Mouse (Mus musculus) bone marrow, adult 2 months (tissue): ENCODE measurements around the gene Dhx37. TPM values are rescaled to one million over a fixed set of nuclear protein-coding genes. Genes with fewer than 3 reads are reported as not detected.

Source experiments
- H3K27ac ChIP-seq: fragments of 200-500 bp; 2 replicates; pipeline ENCODE4 v1.5.1; 2012; ENCODE audit warnings: low read depth, mild to moderate bottlenecking, control low read depth, inconsistent platforms, low read length; ENCODE audit not compliant: control insufficient read depth, poor library complexity, insufficient read depth
- H3K4me1 ChIP-seq: fragments of 200-500 bp; 2 replicates; pipeline ENCODE4 v1.6.1; 2011; ENCODE audit warnings: low read length; ENCODE audit not compliant: control insufficient read depth, insufficient read depth
- H3K4me3 ChIP-seq: fragments of 200-500 bp; replicated peaks from 2 replicates; pipeline ENCODE3; 2011; ENCODE audit warnings: mild to moderate bottlenecking, low read depth, low read length, control low read depth; ENCODE audit not compliant: control insufficient read depth
- CTCF ChIP-seq: fragments of 200-500 bp; IDR thresholded peaks from 2 replicates; pipeline ENCODE4 v1.5.1; 2011; ENCODE audit warnings: low read length, control low read depth; ENCODE audit not compliant: control insufficient read depth, insufficient read depth
- POLR2A ChIP-seq: fragments of 200-500 bp; IDR thresholded peaks from 2 replicates; pipeline ENCODE4 v1.6.1; 2011; ENCODE audit warnings: low read depth, mild to moderate bottlenecking, control low read depth, low read length, borderline replicate concordance; ENCODE audit not compliant: control insufficient read depth
- WGBS: fragments of 180-500 bp; shearing (Covaris S2); methylation state at CpG from one replicate; pipeline ENCODE4 v1.1.7; 2018; 5-methylcytosine and 5-hydroxymethylcytosine counted together
- polyA plus RNA-seq: library from polyadenylated mRNA; stranded (reverse); fragments of >200 nt; gene quantifications from 2 replicates; pipeline ENCODE4 v1.2.4, GENCODE M21; 2011; ENCODE audit warnings: low replicate concordance; ENCODE audit not compliant: missing spikeins, insufficient read depth, insufficient read length

Dhx37 gene
- polyA plus RNA-seq, 1 experiment: 36.6 TPM

DNA sequence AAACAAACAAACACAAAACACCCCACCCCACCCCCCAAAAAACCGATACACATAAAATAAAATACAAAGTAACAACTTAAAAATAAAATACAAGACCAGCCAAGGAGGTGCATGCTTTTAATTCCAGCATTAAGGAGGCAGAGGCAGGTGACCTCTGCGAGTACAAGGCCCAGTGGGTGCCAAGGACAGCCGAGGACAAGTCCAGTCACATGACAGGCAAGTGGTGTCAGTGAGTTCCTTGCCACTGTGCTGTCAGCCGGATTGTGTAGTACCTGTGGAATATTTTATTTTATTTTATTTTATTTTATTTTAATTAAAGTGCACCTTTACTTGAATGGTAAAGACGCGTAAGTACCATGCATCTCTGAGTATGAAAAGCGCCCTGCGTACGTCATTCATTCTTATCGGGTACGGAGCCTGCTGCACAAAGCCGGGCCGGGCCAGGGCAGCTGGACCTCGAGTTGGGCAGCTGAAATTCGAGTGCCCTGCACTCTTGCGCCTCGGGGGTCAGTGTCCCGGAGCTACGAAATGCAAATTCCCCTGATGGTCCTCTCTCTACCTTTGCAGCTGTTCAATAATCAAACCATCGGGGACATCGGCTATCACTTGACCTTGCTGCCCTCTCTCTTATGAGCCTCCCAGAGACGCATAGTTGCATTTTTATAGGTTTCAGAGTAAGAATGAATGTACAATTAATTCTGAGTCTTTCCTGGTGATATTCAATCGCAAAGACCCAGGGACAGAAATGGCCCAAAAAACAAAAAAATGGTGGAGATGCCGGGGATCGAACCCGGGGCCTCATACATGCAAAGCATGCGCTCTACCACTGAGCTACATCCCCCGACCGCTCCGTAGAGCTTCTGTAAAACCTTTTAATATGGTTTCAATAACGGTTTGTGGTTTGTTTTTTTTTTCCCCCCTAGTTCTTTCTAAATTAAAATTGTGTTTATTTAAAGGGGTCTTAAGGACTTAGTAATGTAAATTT lies 30.1 kb downstream of the Dhx37 start:
- WGBS: 41% methylated on average over 31 of the region's 31 CpGs

DNA sequence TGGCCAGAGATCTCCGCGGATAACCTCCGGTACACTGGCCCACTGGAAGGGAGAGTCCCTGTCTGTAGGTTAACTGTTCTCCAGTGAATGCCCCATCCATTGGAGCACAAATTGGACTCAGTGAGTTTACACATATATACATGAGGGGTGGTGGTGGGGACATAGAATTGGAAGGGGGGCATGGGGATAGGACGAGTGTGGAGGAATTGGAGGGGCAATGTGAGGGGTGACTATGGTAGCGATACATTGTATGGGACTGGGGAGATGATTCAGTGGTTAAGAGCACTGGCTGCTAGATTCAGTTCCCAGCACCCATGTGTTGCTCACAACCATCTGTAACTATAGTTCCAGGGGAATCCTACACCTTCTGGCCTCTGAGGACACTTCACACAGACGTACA lies 30.9 kb downstream of the Dhx37 start:
- TF ChIP-seq CTCF (no peak), POLR2A (no peak)
- peaks cover 2% of the 10 kb centered on the region; the same call in 1 of the 2 replicates for H3K4me1 ChIP-seq
- no peak overlapping the region for H3K4me3 ChIP-seq
- WGBS: 83% methylated on average over 6 of the region's 6 CpGs
- no peak overlapping the region for H3K27ac ChIP-seq

More for the DNA sequence above, 30.1 kb downstream of the Dhx37 start:
- TF ChIP-seq CTCF (no peak), POLR2A (no peak)
- H3K27ac ChIP-seq: no peak overlapping the region
- no peak overlapping the region for H3K4me3 ChIP-seq
- H3K4me1 ChIP-seq: peaks cover 2% of the 10 kb centered on the region; the same call in 1 of the 2 replicates

DNA sequence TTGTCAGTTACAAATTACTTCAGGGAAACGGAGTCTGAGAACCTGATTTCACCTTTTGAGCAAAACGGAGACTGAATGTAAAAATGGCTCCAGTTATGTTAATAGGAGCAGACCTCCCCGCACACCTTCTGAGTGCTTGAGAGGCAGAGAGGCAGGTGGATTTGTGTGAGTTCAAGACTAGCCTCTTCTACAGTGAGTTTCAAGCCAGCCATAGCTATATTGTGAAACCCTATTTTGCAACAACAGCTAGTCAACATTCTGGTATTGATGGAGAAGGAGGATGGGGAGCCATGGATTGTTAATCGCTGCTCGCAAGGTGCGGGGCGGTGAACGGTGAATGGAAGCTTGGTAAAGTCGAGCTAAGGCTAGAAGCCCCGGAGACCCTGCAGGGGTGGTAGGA lies 31.4 kb downstream of the Dhx37 start:
- WGBS: 85% methylated on average over 10 of the region's 10 CpGs
- Histone ChIP-seq H3K27ac (no peak overlapping the region), H3K4me1 (peaks cover 2% of the 10 kb centered on the region; the same call in 1 of the 2 replicates), H3K4me3 (no peak overlapping the region)
- TF ChIP-seq POLR2A: no peak
- TF ChIP-seq CTCF: no peak

DNA sequence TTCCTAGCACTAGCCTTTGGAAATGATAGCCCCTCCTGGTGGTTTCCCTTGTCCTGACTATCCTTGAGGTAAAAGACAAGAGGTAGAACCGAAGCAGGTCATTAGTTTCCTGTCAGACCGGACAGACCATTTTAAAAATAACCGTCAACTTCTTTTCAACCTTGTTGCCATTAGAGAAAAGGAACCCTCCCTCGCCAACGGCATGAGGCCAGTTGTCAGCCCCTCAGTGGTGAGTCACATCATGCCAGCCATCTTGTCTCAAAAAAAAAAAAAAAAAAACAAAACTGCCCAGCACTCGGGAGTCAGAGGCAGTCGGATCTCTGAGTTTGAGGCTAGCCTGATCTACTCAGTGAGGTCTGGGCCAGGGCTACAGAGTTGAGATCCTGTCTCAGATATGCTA lies 33.0 kb downstream of the Dhx37 start:
- 54% methylated on average over 7 of the region's 7 CpGs for WGBS
- TF ChIP-seq POLR2A (no peak), CTCF (no peak)
- Histone ChIP-seq H3K4me3 (no peak overlapping the region), H3K27ac (no peak overlapping the region), H3K4me1 (no peaks in the 10 kb centered on the region)

DNA sequence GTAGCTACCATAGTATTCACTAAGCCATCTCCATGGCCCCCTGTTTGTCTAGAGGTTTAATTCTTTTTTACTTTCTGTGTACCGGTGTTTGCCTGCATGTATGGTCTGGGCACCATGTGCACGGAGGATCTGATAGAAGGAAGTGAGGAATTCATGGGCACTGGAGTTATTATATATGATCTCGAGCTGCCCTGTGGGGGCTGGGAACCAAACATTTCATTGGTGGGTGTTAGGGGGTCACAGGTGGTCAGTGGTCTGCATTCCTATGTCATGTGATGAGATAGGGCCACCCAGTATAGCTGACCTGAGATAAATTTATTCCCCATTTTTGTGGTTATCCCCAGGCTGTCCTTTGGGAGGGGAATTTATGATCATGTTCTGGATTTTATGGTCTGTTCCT lies 38.9 kb downstream of the Dhx37 start:
- 44% methylated on average over 3 of the region's 3 CpGs for WGBS
- TF ChIP-seq CTCF (no peak), POLR2A (no peak)
- Histone ChIP-seq H3K4me3 (no peak overlapping the region), H3K27ac (no peak overlapping the region), H3K4me1 (peaks cover 1% of the 10 kb centered on the region; the same call in 1 of the 2 replicates)

DNA sequence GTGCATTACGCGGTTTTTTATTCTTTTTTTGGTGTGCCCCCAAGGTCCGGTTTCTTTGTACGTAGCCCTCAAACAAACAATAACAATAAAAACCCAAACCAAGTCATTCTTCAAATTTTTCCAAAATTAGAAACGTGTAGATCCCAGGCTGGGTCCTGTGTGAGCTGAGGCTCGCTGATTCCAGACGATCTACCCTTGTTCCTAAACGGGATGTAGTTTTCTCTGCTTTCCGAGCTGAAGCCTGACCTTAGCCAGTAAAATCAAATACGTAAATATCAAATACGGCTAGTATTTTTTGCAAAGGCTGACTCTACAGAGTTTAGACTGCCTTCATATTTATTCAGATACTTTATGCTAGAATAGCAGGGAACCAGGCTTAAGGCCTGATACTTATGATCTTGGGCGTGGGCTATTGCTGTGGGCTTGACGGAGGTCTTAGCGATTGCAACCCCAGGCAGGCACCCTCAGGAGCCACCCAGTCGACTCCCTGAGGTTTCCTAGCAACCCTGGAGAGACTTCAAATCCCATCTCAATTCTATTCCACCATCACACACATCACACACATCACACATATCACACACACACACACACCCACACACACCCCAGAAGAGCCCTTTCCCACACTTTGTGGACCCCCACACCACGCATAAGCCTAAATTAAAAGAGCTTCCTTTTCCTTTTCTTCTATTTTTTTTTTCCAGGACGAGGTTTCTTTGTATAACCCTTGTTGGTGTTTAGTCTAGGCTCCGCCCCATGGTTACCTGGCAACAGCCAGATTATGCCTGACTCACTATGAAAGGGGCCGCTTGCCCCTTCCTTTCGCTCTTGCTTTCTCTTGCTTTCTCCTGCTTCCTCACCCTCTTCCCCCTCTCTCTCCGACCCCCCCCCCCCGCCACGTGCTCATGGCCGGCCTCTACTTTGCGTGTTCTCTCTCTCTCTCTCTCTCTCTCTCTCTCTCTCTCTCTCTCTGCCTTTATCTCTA lies 40.0 kb downstream of the Dhx37 start:
- WGBS: 6% methylated on average over 23 of the region's 25 CpGs
- TF ChIP-seq CTCF (no peak), POLR2A (no peak)
- peak overlapping the region; percentile 68 for H3K4me3 ChIP-seq
- H3K4me1 ChIP-seq: peaks cover 1% of the 10 kb centered on the region; the same call in 1 of the 2 replicates
- peak overlapping the region; percentile 88 for H3K27ac ChIP-seq

DNA sequence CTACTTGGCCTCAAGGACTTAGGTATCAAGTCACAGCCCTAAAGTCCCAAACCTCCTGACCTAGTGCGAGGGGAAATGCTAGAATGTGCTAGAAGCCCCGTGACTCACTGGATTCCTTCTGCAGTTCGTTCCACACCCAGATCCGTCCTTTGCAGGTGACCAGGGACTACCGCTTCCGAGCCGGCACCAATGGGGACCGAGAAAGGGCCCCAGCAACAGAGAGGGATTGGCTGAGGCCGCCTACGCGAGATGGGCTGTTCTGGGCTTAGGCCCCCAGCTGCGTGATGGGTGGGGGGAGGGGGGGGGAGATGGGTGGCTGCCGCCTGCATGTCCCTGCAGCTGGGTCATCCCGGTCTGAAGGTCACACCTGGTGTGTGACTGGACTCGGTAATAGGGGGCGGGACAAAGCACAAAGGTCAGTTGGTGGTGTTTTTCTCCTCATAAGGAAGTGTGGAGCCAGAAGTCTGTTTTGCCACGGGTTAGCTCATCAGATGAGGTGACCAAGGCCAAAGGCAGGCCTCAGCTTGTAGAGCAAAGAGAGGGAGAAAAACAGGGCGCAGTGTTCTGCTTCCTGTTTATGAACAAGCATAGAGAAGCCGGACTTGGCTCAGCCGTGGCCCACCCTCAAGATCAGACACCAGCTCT lies 40.8 kb downstream of the Dhx37 start:
- H3K4me1 ChIP-seq: peaks cover 1% of the 10 kb centered on the region; the same call in 1 of the 2 replicates
- 0% methylated on average over 20 of the region's 20 CpGs for WGBS
- peak overlapping the region; percentile 88 for H3K27ac ChIP-seq
- no peak for TF ChIP-seq CTCF
- peak; percentile 60; the same call in 1 of the 2 replicates for TF ChIP-seq POLR2A
- H3K4me3 ChIP-seq: peak overlapping the region; percentile 68
